Mouse (Mus musculus) R1 (cell line): Measurements from ENCODE around the gene Btnl10.
"Not testable (repeated sequence)": the region's sequence is repeated elsewhere in the genome, so short reads cannot be mapped to it uniquely, and the experiment has no call there.

Experiments used
- DNase-seq: peaks from one replicate; pipeline ENCODE4 v3.0.0-alpha.2; 2018; ENCODE audit warnings: low read depth, low spot score

Gene Btnl10

GRCm38 (mm10) chr11:58930254-58930653, 12.5 kb downstream of the Btnl10 start:
- DNase-seq: no peak

GRCm38 (mm10) chr11:58931576-58931975, 13.9 kb downstream of the Btnl10 start:
- DNase-seq: peak; percentile 18

GRCm38 (mm10) chr11:58937909-58938308, 20.2 kb downstream of the Btnl10 start:
- DNase-seq: peak; percentile 77

GRCm38 (mm10) chr11:58938322-58939087, 20.8 kb downstream of the Btnl10 start, which contains the start of gene Rnf187:
Gene Rnf187, minus strand, starts transcription at chr11:58938916.
- peak; percentile 94 for DNase-seq

GRCm38 (mm10) chr11:58939088-58939439, 21.4 kb downstream of the Btnl10 start:
- DNase-seq: no peak

GRCm38 (mm10) chr11:58944136-58944535, 26.4 kb downstream of the Btnl10 start:
- no peak for DNase-seq

- no peak for DNase-seq
Measured at GRCm38 (mm10) chr11:58947306-58947705, 29.6 kb downstream of the Btnl10 start.

- DNase-seq: no peak
Measured at GRCm38 (mm10) chr11:58947798-58948528, 30.3 kb downstream of the Btnl10 start.

- peak; percentile 94 for DNase-seq
Measured at GRCm38 (mm10) chr11:58948542-58949479, 31.1 kb downstream of the Btnl10 start, which contains the start of gene Hist3h2ba. Gene Hist3h2ba, plus strand, starts transcription at chr11:58948920.

GRCm38 (mm10) chr11:58949480-58950431, 32.0 kb downstream of the Btnl10 start:
- peak; percentile 40 for DNase-seq

- no peak for DNase-seq
Measured at GRCm38 (mm10) chr11:58951210-58951609, 33.5 kb downstream of the Btnl10 start.

- peak; percentile 33 for DNase-seq
Measured at GRCm38 (mm10) chr11:58953351-58954169, 35.9 kb downstream of the Btnl10 start.

- DNase-seq: not testable (repeated sequence)
Measured at GRCm38 (mm10) chr11:58954170-58954419, 36.4 kb downstream of the Btnl10 start.

GRCm38 (mm10) chr11:58954420-58955142, 36.9 kb downstream of the Btnl10 start, which contains the start of the genes Hist3h2a and Trim17:
Gene Hist3h2a, plus strand, starts transcription at chr11:58954685.
Gene Trim17, plus strand, starts transcription at chr11:58954685.
- peak; percentile 98 for DNase-seq

GRCm38 (mm10) chr11:58955143-58955867, 37.6 kb downstream of the Btnl10 start:
- DNase-seq: no peak

- no peak for DNase-seq
Measured at GRCm38 (mm10) chr11:58955868-58956257, 38.2 kb downstream of the Btnl10 start.

GRCm38 (mm10) chr11:58957226-58957914, 39.7 kb downstream of the Btnl10 start:
- no peak for DNase-seq

GRCm38 (mm10) chr11:58958536-58958935, 40.8 kb downstream of the Btnl10 start:
- DNase-seq: no peak
